Mouse (Mus musculus) kidney, adult 8-10 months (tissue): ENCODE results near the gene Pafah1b3.
A peak's percentile ranks its signal among the peaks of the same experiment; 100 is the strongest.

Experiments
- DNase-seq, 2 experiments: peaks; one replicate each; pipeline ENCODE4 v3.0.0; 2022

The Pafah1b3 gene

DNA sequence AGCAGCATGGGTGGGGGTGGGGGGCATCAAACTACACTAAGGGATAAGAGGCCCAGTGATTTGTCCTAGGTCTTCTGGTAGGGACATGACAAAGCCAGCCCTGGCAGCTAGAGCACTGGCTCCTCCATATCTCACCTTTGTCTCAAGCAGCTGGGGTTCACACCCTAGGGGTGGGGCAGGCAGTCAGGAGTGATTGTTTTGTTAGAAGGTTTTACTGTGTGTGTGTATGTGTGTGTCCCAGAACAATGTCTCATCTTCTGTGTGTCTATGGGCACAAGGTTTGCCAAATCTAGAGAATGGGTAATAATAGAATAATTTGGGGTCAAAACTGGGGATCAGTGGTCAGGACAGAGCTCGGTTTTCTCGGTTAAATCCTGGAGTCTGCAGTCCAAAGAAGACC lies 7.7 kb upstream of the Pafah1b3 start:
- DNase-seq: no peak

DNA sequence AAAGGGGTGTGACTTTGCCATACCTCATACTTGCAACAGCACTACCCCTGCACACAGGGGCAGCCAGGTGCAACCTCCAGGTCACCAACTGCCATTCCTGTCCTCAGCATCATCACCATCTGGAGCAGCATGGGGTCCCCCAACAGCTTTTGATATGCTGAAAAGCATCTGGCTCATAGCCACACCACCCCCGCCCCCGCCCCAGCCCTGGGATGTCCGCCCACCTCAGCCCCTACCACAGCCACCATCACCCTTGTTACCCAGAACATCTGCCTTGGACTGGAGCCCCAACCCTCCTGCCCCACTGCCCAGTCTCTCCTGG lies 5.9 kb upstream of the Pafah1b3 start:
- DNase-seq: no peak

DNA sequence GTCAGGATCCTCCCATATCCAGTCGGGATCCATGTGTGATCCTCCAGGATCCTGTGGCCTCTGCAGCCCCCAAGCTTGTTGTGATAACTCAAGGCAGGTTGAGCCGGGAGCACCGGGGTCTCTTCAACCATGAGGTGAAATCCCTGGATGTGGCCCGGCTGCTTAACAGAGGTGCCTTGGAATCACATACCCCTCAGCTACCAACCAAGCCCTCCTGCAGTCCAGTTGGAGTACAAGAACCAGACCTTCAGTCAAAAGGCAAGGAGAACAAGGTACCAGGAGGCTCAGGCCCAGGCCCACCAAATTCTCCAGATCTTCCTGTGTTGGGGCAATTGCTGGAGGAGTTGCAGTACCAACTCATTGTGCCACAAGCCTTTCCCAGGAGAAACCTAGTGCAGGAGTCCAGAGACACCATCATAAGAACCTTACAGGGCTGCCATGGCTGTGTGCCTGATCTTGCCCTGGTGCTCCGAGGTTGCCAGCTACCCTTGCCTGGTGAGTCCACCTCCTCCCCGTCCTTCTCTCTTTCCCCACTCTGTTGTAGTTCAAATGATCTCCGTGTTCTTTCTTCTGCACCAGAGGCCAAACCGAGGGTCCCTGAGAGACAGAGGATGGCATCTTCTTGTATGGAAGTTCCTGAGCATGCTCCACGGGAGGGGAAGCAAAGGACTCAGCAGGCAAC lies 5.4 kb upstream of the Pafah1b3 start:
- no peak for DNase-seq

DNA sequence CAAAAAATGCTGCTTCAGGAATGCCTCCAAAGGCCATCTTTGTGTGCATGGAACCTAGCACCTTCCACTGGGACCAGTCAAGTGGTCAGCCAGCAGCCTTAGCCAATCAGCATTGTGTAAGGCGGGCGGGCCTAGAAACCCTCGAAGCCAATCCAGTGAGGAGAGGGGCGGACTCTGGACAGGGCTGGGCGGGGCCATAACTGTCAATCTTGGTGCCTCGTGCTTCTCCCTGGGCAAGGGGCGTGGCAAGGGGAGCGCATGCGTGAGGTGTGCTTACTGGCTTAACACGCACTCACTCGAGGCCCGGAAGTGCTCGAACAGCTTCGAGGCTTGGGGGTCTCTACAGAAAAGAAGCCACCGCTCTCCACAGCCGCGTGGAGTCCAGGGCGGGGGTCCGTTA lies 3.3 kb upstream of the Pafah1b3 start, which contains the start of gene Prr19:
Gene Prr19, plus strand, starts transcription at position 349 of the 400 bp plus-strand sequence.
- no peak for DNase-seq

DNA sequence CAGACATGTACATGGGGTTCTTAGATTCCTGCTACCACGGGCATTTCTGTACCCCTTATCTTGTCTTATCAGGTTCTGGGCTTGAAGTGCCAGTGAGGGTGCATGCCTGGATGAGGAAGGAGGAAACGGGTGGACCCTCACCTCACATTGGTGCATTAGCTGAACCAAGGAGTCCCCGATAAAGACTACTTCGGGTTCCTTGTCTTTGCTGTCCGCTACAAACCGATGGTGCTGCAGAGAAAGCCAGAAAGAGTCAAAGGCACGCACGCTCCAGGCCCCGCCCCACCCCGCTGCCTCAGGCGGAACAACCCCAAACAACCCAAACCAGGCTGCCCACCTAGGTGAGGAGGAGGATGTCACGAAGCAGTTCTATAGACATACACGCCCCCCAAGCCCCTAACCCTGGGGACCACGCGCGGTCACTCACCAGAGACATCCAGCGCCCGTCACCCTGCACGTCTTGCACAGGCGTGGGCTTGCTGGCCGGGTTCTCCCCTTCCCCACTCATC lies 787 bp downstream of the Pafah1b3 start:
- DNase-seq: no peak

DNA sequence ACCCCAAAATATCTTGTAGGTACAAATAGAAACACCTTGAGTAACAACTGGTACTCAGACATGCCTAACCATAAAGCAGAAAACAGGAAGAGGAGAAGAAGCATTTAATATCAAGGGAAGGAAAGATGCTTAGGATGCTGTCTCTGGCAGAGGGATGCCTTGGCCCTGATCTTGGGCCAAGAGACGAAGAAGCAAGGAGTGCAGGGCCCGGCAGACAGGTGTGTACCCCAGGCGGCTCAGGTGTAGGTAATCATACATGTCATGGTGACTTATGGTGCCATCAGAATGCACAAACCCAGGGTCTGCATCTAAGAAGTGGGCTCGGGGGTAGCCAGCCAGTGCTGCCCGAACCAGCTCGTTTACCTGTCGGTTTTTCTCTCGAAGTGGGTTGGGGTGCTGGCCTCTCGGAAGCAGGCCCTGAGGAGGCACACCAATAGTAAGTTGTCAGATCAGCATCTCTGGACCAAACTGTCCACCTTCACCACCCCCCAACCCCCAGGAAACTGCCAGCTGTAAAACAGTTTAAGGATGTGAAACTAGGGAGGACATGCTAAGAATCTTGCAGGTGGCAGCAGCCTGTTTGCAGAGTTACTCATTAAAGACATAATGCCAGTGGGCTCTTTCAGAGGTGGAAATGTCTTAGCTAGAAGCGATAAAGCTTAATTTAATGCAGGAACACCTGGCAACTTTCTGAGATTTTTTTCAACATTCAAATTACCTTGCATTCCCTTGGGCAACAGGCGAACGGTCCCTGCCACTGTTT lies 2.6 kb downstream of the Pafah1b3 start:
- no peak for DNase-seq

DNA sequence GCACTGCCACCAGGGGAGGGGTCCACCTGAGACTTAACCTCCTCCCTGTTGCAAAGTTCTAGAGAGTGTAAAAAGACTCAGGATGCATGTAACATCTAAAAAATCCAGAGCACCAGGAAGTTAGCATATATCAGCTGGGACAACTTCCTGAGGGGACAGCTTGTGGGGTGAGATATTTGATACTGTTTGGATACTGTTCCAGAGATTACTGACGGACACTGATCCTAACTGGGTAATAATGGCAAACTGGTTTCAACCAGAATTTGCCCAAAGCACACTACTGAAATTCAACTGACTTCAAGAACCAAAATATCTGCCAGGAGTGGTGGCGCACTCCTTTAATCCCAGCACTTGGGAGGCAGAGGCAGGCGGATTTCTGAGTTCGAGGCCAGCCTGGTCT lies 3.3 kb downstream of the Pafah1b3 start:
- DNase-seq: no peak

DNA sequence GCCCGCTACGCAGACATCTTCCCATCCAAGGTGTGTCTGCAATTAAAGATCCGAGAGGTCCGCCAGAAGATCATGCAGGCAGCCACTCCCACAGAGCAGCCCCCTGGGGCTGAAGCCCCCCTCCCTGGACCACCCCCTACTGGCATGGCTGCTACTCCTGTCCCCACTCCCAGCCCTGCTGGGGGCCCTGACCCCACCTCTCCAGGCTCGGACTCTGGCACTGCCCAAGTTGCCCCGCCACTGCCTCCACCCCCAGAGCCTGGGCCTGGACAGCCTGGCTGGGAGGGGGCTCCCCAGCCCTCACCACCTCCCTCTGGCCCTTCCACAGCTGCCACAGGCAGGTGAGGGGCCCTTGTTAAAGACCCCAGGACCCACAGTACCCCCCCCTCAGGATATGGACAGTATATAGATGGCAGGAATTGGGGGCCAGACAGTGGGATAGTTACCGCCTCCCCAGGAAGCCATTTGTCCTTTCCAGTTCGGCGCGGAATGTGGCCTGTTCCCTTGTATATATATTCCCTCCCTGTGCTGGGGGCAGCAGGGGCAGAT lies 4.5 kb downstream of the Pafah1b3 start:
- no peak for DNase-seq

DNA sequence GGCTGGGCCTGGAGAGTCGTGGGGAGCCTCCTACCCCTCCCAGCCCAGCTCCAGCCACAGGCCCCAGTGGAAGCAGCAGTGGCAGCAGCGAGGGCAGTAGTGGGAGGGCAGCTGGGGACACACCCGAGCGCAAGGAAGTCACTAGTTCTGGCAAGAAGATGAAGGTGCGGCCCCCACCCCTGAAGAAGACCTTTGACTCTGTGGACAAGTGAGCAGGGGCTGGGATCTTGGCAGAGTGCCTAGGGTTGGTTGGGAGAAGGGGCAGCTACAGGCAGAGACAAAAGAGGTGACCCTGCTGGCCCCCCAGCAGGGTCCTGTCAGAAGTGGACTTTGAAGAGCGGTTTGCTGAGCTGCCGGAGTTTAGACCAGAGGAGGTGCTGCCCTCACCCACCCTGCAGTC lies 5.7 kb downstream of the Pafah1b3 start:
- DNase-seq: no peak

DNA sequence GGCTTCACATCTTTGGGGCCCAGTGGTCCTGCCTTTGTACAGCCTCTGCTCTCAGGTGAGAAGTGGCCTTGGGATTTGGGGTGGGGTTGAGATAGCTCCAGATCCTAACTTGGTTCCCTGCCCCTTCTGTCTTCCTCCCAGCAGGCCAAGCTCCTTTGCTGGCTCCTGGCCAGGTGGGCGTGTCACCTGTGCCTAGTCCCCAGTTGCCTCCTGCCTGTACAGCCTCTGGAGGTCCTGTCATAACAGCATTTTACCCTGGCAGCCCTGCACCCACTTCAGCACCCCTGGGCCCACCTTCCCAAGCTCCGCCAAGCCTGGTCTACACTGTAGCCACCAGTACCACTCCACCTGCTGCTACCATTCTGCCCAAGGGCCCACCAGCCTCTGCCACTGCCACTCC lies 6.9 kb downstream of the Pafah1b3 start:
- peak in 1 of 2 experiments; percentile 72 for DNase-seq

DNA sequence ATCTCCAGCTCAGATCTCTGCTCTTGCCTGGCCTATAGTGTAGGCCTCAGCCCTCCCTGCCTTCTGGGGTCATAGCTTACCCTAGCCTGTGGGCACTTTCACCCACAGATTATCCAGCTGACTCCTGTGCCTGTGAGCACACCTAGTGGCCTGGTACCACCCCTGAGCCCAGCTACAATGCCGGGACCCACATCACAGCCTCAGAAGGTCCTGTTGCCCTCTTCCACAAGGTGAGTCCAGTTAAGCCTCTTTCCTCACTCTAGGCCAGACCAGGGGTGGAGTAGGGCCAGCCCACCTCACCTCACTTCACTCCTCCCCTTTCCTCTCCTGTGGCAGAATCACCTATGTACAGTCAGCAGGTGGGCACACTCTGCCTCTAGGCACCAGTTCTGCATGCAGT lies 7.3 kb downstream of the Pafah1b3 start:
- DNase-seq: no peak

DNA sequence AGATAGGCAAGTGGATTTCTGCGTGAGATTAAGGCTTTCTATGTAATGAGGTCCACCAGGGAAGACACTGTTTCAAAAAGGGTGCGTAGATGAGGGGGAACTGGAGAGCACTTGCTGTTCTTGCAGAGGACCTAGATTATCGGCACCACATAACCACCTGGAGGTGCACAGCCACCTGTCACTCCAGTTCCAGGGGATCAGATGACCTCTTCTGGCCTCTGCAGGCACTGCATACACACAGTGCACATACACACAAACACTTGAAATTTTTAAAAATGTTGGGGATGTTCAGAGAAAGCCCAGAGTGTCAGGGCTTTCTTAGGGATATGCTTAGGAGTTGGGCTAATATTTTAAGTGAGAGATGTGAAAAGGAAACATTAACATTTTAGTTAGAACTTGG lies 7.9 kb downstream of the Pafah1b3 start:
- DNase-seq: no peak

DNA sequence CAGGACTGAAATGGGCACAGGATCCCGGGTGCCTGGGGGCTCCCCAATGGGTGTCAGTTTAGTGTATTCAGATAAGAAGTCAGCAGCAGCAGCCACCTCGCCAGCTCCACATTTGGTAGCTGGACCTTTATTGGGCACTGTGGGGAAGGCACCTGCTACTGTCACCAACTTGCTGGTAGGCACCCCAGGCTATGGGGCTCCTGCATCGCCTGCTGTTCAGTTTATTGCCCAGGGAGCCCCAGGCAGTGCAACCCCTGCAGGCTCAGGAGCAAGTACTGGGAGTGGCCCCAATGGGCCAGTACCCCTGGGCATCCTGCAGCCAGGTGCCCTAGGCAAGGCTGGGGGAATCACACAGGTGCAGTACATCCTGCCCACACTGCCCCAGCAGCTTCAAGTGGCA lies 9.1 kb downstream of the Pafah1b3 start:
- no peak for DNase-seq

DNA sequence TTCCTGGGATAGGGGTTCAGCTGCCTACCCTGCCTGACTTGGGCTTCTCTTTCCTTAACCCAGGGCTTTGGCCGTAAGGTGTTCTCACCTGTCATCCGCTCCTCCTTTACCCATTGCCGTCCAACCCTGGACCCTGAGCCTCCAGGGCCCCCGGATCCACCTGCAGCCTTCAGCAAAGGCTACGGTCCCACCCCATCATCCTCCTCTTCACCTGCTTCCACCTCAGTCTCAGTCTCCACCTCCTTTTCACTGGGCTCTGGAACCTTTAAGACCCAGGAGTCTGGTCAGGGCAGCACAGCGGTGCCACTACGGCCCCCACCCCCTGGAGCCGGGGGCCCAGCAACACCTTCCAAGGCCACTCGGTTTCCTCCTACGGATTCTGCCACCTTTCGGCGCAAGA lies 9.8 kb downstream of the Pafah1b3 start:
- no peak for DNase-seq

DNA sequence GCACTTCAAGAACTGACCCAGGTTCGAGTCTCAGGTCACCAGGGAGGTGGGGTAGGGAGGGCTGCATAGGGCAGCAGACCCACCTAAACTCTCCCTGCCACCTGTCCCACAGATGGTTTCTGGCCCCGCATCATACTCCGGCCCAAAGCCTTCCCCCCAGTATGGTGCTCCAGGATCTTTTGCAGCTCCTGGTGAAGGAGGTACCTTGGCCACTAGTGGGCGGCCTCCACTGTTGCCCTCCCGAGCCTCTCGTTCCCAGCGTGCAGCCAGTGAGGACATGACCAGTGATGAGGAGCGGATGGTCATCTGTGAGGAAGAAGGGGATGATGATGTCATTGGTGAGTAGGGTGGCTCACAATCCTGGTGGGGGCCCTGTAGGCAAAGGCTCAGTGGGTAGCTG lies 10.8 kb downstream of the Pafah1b3 start:
- DNase-seq: no peak

DNA sequence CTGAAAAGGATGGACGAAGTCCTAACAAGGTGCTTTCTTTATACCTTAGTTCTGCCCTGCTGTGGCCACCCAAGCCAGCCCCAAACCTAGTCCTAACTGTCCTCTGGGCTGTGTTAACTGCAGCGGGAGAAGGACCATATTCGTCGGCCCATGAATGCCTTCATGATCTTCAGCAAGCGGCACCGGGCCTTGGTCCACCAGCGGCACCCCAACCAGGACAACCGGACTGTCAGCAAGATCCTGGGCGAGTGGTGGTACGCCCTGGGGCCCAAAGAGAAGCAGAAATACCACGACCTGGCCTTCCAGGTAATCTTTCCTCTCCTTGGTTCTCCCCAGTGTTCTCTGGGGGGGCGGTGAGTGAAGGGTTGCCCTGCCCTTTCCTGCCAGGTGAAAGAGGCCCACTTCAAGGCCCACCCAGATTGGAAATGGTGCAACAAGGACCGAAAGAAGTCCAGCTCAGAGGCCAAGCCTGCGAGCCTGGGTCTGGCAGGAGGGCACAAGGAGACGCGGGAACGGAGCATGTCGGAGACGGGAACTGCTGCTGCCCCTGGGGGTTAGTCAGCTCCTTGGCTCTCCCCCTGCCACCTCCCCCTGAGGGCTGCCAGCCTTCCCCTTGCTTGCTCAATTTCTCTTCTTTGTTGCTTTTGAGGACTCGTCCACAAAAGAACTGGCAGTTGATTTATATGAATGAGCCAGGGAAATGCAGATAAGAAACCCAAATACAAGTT lies 12.1 kb downstream of the Pafah1b3 start:
- DNase-seq: no peak

DNA sequence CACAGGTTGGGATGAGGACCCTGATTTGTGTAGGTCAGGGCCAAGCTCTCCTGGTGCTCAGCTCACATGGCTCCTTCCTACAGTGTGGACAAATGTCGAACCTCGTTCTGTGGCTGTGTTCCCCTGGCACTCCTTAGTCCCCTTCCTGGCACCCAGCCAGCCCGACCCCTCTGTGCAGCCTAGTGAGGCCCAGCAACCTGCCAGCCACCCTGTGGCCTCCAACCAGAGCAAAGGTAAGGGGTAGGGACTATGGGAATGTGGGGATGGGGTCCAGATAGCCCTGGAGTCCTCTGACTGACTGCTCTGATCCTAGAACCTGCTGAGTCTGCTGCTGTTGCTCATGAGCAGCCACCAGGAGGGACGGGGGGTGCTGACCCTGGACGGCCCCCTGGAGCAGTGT lies 13.0 kb downstream of the Pafah1b3 start:
- no peak for DNase-seq

DNA sequence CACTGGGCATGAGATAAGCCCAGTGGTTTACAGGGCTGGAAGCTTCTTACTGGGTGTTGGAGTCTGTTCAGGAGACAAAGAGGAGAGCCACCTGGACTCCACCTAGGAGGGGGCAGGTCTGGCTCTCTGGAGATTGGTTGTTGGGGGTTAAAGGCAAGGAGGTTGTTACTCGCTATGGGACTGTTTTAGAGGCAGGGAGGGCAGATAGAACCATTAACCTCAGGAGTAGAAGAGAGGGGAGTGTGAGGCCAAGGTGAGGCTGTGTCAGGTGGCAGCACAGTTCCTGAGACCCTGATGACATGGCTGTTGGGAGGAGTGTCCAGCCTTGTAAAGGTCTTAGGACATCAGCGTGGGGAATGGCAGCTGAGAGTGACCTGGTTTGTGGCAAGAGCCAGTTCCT lies 13.6 kb downstream of the Pafah1b3 start:
- no peak for DNase-seq

DNA sequence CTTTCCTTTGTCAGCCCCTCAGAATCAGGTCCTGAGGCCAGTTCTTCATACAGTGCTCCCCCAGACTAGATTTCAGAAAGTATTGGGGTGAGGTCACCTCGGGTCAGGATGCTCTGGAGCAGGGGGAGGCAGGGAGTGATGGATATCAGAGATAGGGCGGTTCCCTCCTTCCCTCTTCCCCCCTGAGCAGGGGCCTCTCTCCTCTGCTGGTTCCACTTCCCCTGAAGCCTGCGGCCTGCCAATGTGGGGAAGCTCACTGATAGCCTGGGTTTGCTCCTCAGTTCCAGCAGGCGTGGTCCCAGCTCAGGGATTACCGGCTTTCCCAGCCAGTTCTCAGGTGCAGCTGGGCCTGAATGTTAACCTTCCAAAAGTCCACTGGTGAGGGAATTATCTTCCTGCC lies 14.1 kb downstream of the Pafah1b3 start:
- no peak for DNase-seq

DNA sequence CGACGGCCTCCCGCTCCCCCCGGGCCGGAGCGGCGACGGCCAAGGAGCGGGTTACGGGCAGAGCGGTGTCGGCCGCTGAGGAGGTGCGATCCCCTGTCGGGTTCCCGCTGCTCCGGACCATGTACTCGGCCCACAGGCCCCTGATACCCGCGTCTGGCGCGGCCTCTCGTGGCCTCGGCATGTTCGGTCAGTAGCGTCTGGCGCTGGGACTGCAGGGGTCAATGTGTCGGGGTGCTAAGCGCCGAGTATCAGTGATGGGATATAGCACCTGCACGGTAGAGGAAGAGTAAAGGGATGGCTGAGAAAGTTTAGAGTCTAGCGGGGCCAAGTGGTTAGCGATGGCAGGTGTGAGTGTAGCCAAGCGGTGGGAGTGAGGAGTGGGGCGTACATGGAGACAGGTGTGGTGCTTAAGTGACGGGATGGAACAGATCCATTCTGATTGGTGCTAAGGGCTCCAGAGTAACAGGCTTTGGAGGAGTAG lies 15.0 kb downstream of the Pafah1b3 start:
- peak in 1 of 2 experiments; percentile 47 for DNase-seq

DNA sequence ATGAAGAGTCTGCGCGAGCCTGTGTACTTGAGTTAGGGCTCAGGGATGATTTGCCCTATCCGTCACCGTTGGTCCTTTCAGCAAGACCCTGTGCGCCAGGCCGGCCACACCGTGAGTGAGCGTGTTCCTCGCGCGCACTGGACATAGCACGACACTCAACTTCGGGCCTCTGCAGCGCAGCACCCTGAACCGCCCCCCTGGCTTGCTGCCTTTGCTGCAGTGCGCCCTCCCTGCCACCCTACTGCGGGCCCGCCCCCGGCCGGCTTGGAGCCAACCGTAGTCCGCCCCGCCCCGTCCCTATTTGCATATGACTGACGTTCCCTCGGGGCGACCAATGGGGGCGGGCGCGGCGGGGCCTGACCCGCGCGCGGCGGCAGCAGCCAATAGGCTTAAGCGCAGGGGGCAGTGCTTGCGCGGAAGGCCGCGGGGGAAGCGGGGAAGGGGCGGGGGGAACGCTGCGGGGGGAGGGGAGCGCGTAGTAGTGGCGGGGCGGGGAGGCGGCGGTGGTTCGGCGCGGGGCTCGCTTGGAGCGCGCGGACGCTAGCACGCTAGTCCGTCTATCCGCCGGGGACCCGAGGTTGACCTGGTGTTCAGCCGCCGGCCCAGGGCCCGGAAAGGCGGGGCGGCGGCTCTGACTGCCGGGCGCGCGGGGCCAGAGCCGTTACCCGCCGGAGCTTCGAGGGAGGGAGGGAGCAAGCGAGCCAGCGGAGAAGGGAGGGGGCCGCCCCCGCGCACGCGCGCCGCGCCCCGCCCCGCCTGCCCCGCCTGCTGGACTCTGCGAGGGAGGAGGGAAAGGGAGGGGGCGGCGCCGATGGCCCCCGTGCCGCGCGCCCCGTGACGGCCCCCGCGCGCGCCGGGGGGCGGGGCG lies 15.8 kb downstream of the Pafah1b3 start:
- peak; percentile 97 to 98 for DNase-seq

DNA sequence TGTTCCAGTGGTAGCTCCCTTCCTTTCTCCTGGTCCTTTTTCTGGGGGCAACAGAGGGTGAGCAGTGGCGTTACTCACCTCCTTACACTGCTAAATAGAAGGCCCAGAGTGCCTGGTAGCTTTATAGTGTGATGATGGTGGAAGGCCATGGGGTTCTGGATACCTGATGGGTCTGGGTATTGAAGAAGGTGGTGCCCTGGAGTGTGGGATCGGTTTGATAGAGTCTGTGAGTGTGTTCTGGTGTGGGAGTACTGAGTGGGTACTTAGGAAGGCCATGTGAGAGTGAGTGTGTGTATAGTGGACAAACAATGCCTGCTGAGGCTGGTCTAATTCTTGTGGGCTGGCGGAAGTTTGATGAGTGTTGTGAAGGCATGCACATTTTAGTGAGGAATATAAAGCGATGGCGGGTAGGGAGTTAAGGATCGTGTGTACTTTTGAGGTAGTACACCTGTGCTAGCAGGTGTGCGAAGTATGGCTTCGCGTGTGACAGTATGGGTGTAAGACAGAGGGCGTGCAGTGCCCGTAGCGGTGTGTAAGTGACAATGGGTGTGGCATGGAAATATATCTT lies 16.5 kb downstream of the Pafah1b3 start:
- DNase-seq: no peak
